Mouse (Mus musculus) ES-Bruce4 (cell line): Measurements from ENCODE around the gene Tnfsf12. TPM values are rescaled to one million over a fixed set of nuclear protein-coding genes. Genes with fewer than 3 reads are reported as not detected.
"Not testable (repeated sequence)": the region's sequence is repeated elsewhere in the genome, so short reads cannot be mapped to it uniquely, and the experiment has no call there.

Source experiments
- H3K27ac ChIP-seq: 2 replicates; pipeline ENCODE4 v1.5.1; 2012; ENCODE audit warnings: low read length, inconsistent platforms; ENCODE audit not compliant: insufficient read depth
- H3K27me3 ChIP-seq: 2 replicates; pipeline ENCODE4 v1.6.1; 2012; ENCODE audit warnings: mild to moderate bottlenecking, low read length, inconsistent platforms; ENCODE audit not compliant: control insufficient read depth, poor library complexity, insufficient read depth, severe bottlenecking
- H3K36me3 ChIP-seq: 2 replicates; pipeline ENCODE4 v1.6.1; 2012; ENCODE audit warnings: inconsistent platforms, mild to moderate bottlenecking, low read length, moderate library complexity; ENCODE audit not compliant: control insufficient read depth, poor library complexity, insufficient read depth, severe bottlenecking
- H3K4me1 ChIP-seq: one replicate; pipeline ENCODE4 v1.8.1; 2011; ENCODE audit warnings: low read length; ENCODE audit not compliant: control insufficient read depth, insufficient read depth
- H3K4me3 ChIP-seq: 2 replicates; pipeline ENCODE4 v1.5.1; 2011; ENCODE audit warnings: low read depth, mild to moderate bottlenecking, low read length
- H3K9ac ChIP-seq: 2 replicates; pipeline ENCODE4 v1.6.1; 2012; ENCODE audit warnings: low read depth, mild to moderate bottlenecking, inconsistent platforms; ENCODE audit not compliant: poor library complexity, severe bottlenecking
- H3K9me3 ChIP-seq: replicated peaks from 2 replicates; pipeline ENCODE4 v1.6.1; 2012; ENCODE audit warnings: mild to moderate bottlenecking, low read length, inconsistent platforms; ENCODE audit not compliant: control insufficient read depth, poor library complexity, insufficient read depth, severe bottlenecking
- CTCF ChIP-seq: IDR thresholded peaks from one replicate; pipeline ENCODE4 v1.8.1; 2011; ENCODE audit warnings: low read depth, low read length
- EP300 ChIP-seq: IDR thresholded peaks from 2 replicates; pipeline ENCODE4 v1.6.1; 2011; ENCODE audit warnings: low read depth, low read length; ENCODE audit not compliant: insufficient read depth
- POLR2A ChIP-seq: IDR thresholded peaks from one replicate; pipeline ENCODE4 v1.8.1; 2011; ENCODE audit warnings: low read length; ENCODE audit not compliant: insufficient read depth
- polyA plus RNA-seq: library from polyadenylated mRNA; stranded (reverse); fragments of >200 nt; gene quantifications from 2 replicates; pipeline ENCODE4 v1.2.4, GENCODE M21; 2011; ENCODE audit warnings: low read depth; ENCODE audit not compliant: missing spikeins, insufficient read depth, insufficient read length

Tnfsf12 gene
- polyA plus RNA-seq, result 3.4 and 4.1 TPM in 2 replicates

DNA sequence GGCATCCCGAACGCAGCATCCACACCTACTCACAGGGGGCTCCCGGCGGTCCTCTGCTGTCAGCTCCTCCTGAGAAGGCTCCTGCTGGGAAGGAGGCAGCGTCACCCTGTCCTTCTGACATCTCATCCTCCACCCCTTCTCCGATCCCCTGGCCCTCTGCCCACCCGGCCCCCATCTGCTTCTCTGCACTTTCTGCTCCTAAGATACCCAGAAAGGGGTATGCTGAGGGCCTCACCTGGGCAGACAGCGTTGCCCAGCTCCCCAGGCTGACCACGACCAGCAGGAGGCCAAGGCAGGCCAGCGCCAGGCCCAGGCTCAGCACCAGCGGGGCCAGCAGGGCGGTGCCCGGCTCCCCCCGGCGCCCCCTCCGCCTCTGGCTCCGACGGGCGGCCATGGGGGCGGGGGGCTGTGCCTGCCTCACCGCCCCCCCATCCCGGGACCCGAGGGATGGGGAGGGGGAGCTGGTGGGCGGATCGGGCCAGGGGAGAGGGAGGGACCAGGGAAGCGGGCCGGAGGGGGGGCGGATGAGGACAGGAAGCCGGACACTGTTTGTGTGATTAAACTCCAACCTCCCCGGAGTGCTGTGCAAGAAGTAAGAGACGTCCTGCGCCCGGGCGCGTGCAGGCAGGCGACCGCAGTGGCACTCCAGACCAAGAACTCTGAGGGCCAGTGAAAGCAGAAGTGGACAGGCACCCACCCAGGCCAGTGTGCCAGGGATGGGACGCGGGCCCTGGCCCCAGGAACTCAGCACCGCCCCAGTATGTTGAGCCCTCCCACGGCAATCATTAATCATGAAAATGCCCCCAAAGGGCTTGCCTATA is at the start of gene Tnfsf12, which contains the start of gene Tnfsfm13:
Tnfsf12 (minus strand) TSS at position 489 of the 821 bp plus-strand sequence.
Tnfsfm13 (minus strand) TSS at position 738 of the 821 bp plus-strand sequence.
- H3K27me3 ChIP-seq, result no peaks in the 10 kb centered on the region
- H3K27ac ChIP-seq, result peak within 1 kb of the TSS; percentile 16; the same call in 1 of the 2 replicates
- peak within 1 kb of the TSS; percentile 56 for H3K4me3 ChIP-seq
- no peaks in the 10 kb centered on the region for H3K36me3 ChIP-seq
- no peaks in the 10 kb centered on the region for H3K9me3 ChIP-seq
- H3K4me1 ChIP-seq, result peaks cover 5% of the 10 kb centered on the region
- peak within 1 kb of the TSS; percentile 63 for H3K9ac ChIP-seq
- TF ChIP-seq POLR2A (no peak), EP300 (0 out of 2 replicates have a peak, but pooled peaks have one; percentile 3), CTCF (no peak)

DNA sequence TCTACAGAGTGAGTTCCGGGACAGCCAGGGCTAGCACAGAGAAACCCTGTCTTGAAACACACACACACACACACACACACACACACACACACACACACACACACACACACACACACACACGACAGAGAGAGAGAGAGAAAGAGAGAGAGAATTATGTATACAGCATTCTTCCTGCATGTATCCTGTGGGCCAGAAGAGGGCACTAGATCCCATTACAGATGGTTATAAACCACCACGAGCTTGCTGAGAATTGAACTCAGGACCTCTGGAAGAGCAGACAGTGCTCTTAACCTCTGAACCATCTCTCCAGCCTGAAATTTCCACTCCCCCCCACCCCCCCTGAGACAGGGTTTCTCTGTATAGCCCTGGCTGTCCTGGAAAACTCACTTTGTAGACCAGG is 35.8 kb upstream of the Tnfsf12 start:
- TF ChIP-seq CTCF, result peak; percentile 11
- not testable (repeated sequence) for H3K4me1 ChIP-seq, H3K9me3 ChIP-seq, H3K27ac ChIP-seq, H3K27me3 ChIP-seq, H3K4me3 ChIP-seq, H3K9ac ChIP-seq
- peaks cover 26% of the 10 kb centered on the region for H3K36me3 ChIP-seq

DNA sequence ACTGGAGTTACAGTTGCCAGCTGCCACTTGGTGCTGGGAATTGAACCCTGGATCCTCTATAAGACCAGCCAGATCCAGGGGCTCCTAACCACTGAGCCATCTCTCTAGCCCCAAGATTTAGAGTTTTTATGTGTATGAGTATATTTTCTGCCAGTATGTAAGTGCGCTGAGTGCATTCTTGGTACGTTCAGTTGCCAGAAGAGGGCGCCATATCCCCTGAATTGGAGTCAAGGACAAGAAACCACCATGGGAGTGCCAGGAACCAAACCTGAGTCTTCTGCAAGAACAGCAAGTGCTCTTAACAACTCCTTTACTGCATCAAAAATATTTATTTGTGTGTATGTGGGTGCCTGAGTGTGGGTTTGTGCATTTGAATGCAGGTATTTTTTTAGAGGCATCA is 33.4 kb upstream of the Tnfsf12 start:
- Histone ChIP-seq H3K4me3 (no peak overlapping the region), H3K9me3 (no peaks in the 10 kb centered on the region), H3K9ac (no peak overlapping the region), H3K36me3 (peaks cover 4% of the 10 kb centered on the region), H3K27ac (no peak overlapping the region), H3K27me3 (no peaks in the 10 kb centered on the region), H3K4me1 (no peaks in the 10 kb centered on the region)
- TF ChIP-seq CTCF (peak; percentile 65), EP300 (no peak)

DNA sequence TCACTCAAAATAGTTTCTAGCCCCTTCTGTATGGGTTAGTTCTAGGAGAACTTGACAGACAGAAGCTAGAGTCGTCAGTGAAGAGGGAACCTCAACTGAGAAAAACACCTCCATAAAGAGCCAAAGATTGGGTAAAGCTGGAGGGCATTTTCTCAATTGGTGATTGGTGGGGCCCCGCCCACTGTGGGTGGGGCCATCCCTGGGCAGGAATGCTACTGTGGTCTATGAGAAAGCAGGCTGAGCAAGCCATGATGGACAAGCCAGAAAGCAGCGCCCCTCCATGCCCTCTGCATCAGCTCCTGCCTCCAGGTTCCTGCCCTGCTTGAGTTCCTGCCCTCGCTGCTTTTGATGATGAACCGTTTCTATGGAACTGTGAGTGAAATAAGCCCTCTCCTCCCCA is 30.3 kb upstream of the Tnfsf12 start:
- TF ChIP-seq POLR2A, result peak; percentile 27
- no peak for TF ChIP-seq CTCF
- Histone ChIP-seq H3K4me3 (peak overlapping the region; percentile 56), H3K4me1 (peaks cover 2% of the 10 kb centered on the region), H3K9ac (peak overlapping the region; percentile 52), H3K27me3 (no peaks in the 10 kb centered on the region), H3K9me3 (no peaks in the 10 kb centered on the region), H3K27ac (no peak overlapping the region), H3K36me3 (no peaks in the 10 kb centered on the region)

DNA sequence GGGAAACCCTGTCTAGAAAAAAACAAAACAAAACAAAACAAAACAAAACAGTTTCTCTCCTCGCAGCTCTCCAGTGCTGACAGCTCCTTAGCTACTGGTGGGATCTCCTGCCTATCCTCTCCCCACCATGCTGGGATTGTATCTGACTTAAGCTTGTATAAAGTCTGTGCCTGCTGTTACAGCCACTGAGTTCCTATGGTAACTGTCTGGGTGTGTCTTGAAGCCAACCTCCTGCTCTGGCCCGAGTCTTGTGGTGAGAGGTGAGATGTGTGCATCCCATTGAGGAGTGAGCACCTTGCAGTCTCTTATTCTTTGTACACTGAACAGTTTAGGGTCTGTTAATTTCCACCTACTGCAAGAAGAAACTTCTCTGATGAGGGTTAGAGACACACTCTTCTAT is 27.4 kb upstream of the Tnfsf12 start:
- H3K4me3 ChIP-seq, result no peak overlapping the region
- TF ChIP-seq CTCF, result no peak
- no peak for TF ChIP-seq EP300
- TF ChIP-seq POLR2A, result no peak
- H3K9ac ChIP-seq, result no peak overlapping the region
- peaks cover 2% of the 10 kb centered on the region for H3K4me1 ChIP-seq
- no peak overlapping the region for H3K27ac ChIP-seq
- H3K36me3 ChIP-seq, result no peaks in the 10 kb centered on the region
- H3K9me3 ChIP-seq, result no peaks in the 10 kb centered on the region
- no peaks in the 10 kb centered on the region for H3K27me3 ChIP-seq

DNA sequence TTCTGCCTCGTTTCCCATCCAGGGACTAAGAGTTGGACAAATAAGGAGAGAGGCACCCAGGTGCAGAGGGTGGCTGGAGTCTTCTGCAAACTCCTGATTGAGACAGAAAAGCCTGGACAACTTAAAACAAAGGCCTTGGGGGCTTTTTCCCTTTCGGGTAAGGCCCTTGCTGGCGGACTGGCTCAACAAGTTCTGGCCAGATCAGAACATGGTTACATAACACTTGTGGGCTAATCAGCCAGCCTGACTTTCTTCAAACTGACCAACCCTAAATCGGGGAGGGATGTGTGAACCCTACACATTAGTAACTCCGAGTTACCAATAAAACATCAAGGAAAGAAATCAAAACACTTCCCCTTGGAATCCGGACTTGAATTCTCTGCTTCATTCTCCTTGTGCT is 25.2 kb upstream of the Tnfsf12 start:
- Histone ChIP-seq H3K27ac (no peak overlapping the region), H3K4me3 (no peak overlapping the region), H3K27me3 (no peaks in the 10 kb centered on the region), H3K4me1 (peaks cover 4% of the 10 kb centered on the region), H3K36me3 (no peaks in the 10 kb centered on the region), H3K9ac (peak overlapping the region; percentile 41; the same call in 1 of the 2 replicates), H3K9me3 (no peaks in the 10 kb centered on the region)
- no peak for TF ChIP-seq EP300
- no peak for TF ChIP-seq POLR2A
- no peak for TF ChIP-seq CTCF
